Mouse (Mus musculus) small intestine, adult 2 months (tissue): ENCODE results near the gene Smc3. TPM values are rescaled to one million over a fixed set of nuclear protein-coding genes. Genes with fewer than 3 reads are reported as not detected.
"Not testable (repeated sequence)": the region's sequence is repeated elsewhere in the genome, so short reads cannot be mapped to it uniquely, and the experiment has no call there.

Source experiments
- H3K27ac ChIP-seq: fragments of 200-500 bp; 2 replicates; pipeline ENCODE4 v1.5.1; 2012; ENCODE audit warnings: low read depth, low read length, control low read depth, inconsistent platforms; ENCODE audit not compliant: insufficient read depth
- H3K27me3 ChIP-seq: fragments of 200-500 bp; 2 replicates; pipeline ENCODE4 v1.6.1; 2012; ENCODE audit warnings: mild to moderate bottlenecking, moderate library complexity, low read length, inconsistent platforms; ENCODE audit not compliant: control insufficient read depth, insufficient read depth
- H3K36me3 ChIP-seq: fragments of 200-500 bp; 2 replicates; pipeline ENCODE4 v1.6.1; 2012; ENCODE audit warnings: mild to moderate bottlenecking, low read length, control low read depth, inconsistent platforms; ENCODE audit not compliant: control insufficient read depth, insufficient read depth
- H3K4me1 ChIP-seq: fragments of 200-500 bp; 2 replicates; pipeline ENCODE4 v1.6.1; 2012; ENCODE audit warnings: low read length, inconsistent platforms, mixed read lengths; ENCODE audit not compliant: control insufficient read depth, insufficient read depth, insufficient read length
- H3K4me3 ChIP-seq: fragments of 200-500 bp; 2 replicates; pipeline ENCODE4 v1.5.1; 2012; ENCODE audit warnings: low read depth, mild to moderate bottlenecking, control low read depth, inconsistent platforms, low read length, moderate library complexity
- CTCF ChIP-seq: fragments of 200-500 bp; IDR thresholded peaks from 2 replicates; pipeline ENCODE4 v1.5.1; 2012; ENCODE audit warnings: low read depth, mild to moderate bottlenecking, control low read depth, inconsistent platforms, low read length, moderate library complexity, mixed read lengths; ENCODE audit not compliant: insufficient replicate concordance, insufficient read length; ENCODE audit errors: extremely low read depth
- POLR2A ChIP-seq: fragments of 200-500 bp; IDR thresholded peaks from 2 replicates; pipeline ENCODE4 v1.6.1; 2012; ENCODE audit warnings: low read depth, mild to moderate bottlenecking, control low read depth, inconsistent platforms, low read length, moderate library complexity
- WGBS: fragments of 180-500 bp; shearing (Covaris S2); methylation state at CpG from one replicate; pipeline ENCODE4 v1.1.7; 2018; 5-methylcytosine and 5-hydroxymethylcytosine counted together
- polyA plus RNA-seq: library from polyadenylated mRNA; depleted of rRNA; stranded (reverse); fragments of >200 nt; gene quantifications from 2 replicates; pipeline ENCODE4 v1.2.3, GENCODE M21; 2012

The Smc3 gene
- polyA plus RNA-seq, 1 experiment, result 1.4 TPM

GRCm38 (mm10) chr19:53577025-53577800 lies 23.0 kb upstream of the Smc3 start:
- no peaks in the 10 kb centered on the region for H3K36me3 ChIP-seq
- H3K27ac ChIP-seq, result peak overlapping the region; percentile 78
- no peak overlapping the region for H3K4me3 ChIP-seq
- H3K4me1 ChIP-seq, result peaks cover 13% of the 10 kb centered on the region; the same call in 1 of the 2 replicates
- WGBS, result 33% methylated on average over 11 of the region's 11 CpGs
- TF ChIP-seq POLR2A (no peak), CTCF (no peak)
- H3K27me3 ChIP-seq, result no peaks in the 10 kb centered on the region

GRCm38 (mm10) chr19:53578597-53579252 lies 21.5 kb upstream of the Smc3 start:
- H3K27me3 ChIP-seq, result no peaks in the 10 kb centered on the region
- H3K27ac ChIP-seq, result no peak overlapping the region
- no peaks in the 10 kb centered on the region for H3K36me3 ChIP-seq
- TF ChIP-seq POLR2A (no peak), CTCF (peak; percentile 40; the same call in 1 of the 2 replicates)
- 8% methylated on average over 8 of the region's 8 CpGs for WGBS
- peaks cover 11% of the 10 kb centered on the region; the same call in 1 of the 2 replicates for H3K4me1 ChIP-seq
- H3K4me3 ChIP-seq, result no peak overlapping the region

- 87% methylated on average over 8 of the region's 8 CpGs for WGBS
- not testable (repeated sequence) for H3K36me3 ChIP-seq, H3K27ac ChIP-seq, H3K4me3 ChIP-seq, H3K27me3 ChIP-seq
- peaks cover 11% of the 10 kb centered on the region; the same call in 1 of the 2 replicates for H3K4me1 ChIP-seq
Observed at GRCm38 (mm10) chr19:53580271-53580670, 19.9 kb upstream of the Smc3 start.

- H3K27ac ChIP-seq, H3K4me1 ChIP-seq, H3K27me3 ChIP-seq, H3K4me3 ChIP-seq, H3K36me3 ChIP-seq: not testable (repeated sequence)
- 88% methylated on average over 3 of the region's 3 CpGs for WGBS
Observed at GRCm38 (mm10) chr19:53587686-53588085, 12.5 kb upstream of the Smc3 start.

GRCm38 (mm10) chr19:53588968-53589367 lies 11.2 kb upstream of the Smc3 start, which contains the start of gene Nutf2-ps1:
Gene Nutf2-ps1, minus strand, starts transcription at chr19:53589068.
- not testable (repeated sequence) for H3K27me3 ChIP-seq, H3K4me1 ChIP-seq, H3K4me3 ChIP-seq, H3K27ac ChIP-seq, H3K36me3 ChIP-seq
- 97% methylated on average over 7 of the region's 7 CpGs for WGBS

GRCm38 (mm10) chr19:53596723-53597474 lies 3.3 kb upstream of the Smc3 start:
- H3K27me3 ChIP-seq, result no peaks in the 10 kb centered on the region
- no peak for TF ChIP-seq CTCF
- TF ChIP-seq POLR2A, result no peak
- H3K4me1 ChIP-seq, result peaks cover 2% of the 10 kb centered on the region; the same call in 1 of the 2 replicates
- no peaks in the 10 kb centered on the region for H3K36me3 ChIP-seq
- whole genome bisulfite sequencing, result 72% methylated on average over 7 of the region's 7 CpGs
- no peak overlapping the region for H3K4me3 ChIP-seq
- H3K27ac ChIP-seq, result no peak overlapping the region
